Mouse (Mus musculus): Measurements from ENCODE around the gene Rsph6a.
A peak's percentile ranks its signal among the peaks of the same experiment; 100 is the strongest.

- TF ChIP-seq CTCF (IDR thresholded peaks at IDR 0.05; ENCODE audit: low read depth) = peak; percentile 100
- no peak for TF ChIP-seq EP300 (optimal IDR thresholded peaks at IDR 0.05)
Measured at GRCm38 (mm10) chr7:19006476-19006875, 48.0 kb upstream of the Rsph6a start.

All from stomach, postnatal 0 days (tissue).